Mouse (Mus musculus) c-Kit-negative CD71-positive TER-119-positive erythroid progenitor cells, embryonic 14.5 days (primary cell): Measurements from ENCODE around the gene Zfp185.
"Not testable (repeated sequence)": the region's sequence is repeated elsewhere in the genome, so short reads cannot be mapped to it uniquely, and the experiment has no call there.

ENCODE experiments used
- DNase-seq: peaks from one replicate; pipeline ENCODE4 v3.0.0-alpha.2; 2013; ENCODE audit warnings: low read depth, low spot score

The Zfp185 gene

DNA sequence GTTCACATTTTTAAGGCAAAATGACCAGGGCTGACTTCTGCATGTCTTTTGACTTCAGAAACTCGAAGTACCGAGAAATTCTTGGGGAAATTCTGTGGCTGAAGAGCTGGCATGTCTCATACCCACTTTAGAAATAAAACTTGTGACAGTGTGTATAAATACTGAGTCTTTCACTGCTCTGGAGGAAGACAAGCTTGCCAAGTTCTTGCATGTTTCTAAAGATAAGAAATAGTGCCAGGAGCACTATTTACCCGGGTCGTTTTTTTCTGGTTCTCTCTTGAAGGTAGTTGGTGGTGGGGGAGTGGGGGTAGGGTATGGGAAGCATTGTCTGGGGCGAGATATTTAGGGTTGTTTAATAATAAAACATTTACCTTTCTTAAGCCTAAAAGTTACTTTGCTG is 75.2 kb downstream of the Zfp185 start:
- no peak for DNase-seq

DNA sequence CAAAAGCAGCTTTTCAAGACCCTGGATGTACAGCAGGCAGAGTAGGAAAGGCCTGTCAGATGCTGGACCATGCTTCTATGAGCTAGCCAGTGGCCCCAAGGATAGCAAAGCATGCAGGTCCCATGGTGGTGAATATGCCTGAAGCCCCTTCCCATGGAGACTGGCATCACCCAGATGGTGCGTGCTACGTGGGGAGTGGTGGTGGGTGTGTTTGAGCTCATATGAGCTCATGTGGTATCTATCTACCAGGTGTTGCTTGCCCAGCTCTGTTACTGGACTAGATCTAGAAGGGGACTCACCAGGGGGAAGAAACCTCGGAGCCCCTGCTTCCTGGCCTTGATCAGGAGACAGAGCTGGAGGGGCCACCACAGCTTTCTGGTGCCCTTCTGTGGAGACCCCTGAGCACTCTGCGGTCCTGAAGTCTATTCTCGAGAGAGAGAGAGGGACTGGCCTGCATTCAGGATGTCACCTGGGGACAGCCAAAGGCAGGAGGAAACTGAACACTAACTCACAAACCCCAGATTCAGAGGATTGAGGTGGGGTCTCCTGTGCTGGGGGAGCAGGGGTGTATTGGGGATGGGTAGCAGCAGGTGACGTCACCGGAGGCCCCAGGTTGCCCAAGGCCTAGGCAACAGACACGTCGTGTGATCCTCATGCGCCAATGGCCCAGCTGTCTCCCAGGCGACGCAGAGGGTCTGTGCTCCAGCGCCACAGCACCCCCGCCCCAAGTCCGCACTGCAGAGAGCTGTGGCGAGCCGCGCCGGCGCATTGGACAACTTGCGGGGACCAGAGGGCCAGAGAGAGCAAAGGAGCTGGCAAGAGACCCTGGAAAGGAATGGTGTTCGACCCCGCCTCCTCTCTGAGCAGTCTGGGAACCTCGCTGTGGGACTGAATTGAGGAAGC is 76.6 kb downstream of the Zfp185 start:
- DNase-seq = no peak

DNA sequence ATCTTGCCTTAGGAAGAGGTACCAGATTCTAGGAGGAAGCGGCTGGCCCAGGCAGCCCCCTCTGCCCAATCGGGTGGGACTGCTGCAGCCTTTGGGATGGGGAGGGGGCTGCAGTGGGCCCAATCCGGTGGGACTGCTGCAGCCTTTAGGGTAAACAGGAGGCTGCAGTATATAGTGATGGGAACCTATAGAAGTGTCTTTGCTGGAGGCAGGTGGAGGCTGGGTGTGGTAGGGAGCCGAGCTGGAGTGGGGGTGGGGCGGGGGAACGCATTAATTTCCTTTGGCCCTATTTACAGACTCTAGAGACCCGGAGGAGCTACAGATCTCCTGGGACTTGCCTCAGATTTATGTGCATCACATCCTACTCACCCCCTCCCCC is 77.3 kb downstream of the Zfp185 start, which contains the start of gene Pnma3:
Pnma3 (plus strand) TSS at position 373 of the 379 bp plus-strand sequence.
- DNase-seq = no peak

DNA sequence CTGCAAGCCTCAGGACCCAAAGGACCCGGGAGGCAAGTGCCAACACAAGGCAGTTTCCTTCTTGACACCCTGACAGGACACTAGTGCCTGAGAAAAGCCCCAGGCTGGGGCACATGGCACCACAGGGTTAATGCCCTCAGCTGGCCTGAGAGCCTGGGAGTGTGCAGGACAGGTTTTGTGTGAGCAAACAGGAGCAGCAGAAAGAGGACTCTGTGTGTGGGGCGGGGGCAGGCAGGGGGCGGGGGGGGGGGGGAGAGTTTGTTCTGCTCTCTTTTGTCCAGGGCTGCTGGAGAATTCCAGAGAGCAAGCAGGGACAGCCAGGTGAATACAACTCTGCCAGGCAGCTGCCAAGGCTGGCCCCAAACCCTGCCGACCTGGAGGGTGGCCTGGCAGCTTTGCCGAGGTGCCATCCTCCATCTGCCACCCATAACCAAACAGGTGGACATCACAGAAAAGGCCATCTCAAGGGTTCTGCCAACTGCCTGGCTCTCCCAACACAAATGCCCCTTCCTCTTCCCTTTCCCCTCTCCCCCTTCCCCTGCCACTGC is 79.7 kb downstream of the Zfp185 start:
- DNase-seq = not testable (repeated sequence)
